Mouse (Mus musculus): ENCODE data around the gene Zfp651.

- TF ChIP-seq CTCF (IDR thresholded peaks at IDR 0.05; ENCODE audit: control insufficient read depth, insufficient read depth, insufficient read length) (no peak), MYOG (IDR thresholded peaks at IDR 0.05; ENCODE audit: control insufficient read depth, extremely low read depth, insufficient read length) (no peak), USF1 (IDR thresholded peaks at IDR 0.05; ENCODE audit: low read depth) (no peak), MAX (IDR thresholded peaks at IDR 0.05) (no peak)
Observed at GRCm38 (mm10) chr9:121791206-121791605, 32.1 kb downstream of the Zfp651 start.
